Mouse (Mus musculus): Measurements from ENCODE around the gene Mdh1.

Mdh1 gene

DNA sequence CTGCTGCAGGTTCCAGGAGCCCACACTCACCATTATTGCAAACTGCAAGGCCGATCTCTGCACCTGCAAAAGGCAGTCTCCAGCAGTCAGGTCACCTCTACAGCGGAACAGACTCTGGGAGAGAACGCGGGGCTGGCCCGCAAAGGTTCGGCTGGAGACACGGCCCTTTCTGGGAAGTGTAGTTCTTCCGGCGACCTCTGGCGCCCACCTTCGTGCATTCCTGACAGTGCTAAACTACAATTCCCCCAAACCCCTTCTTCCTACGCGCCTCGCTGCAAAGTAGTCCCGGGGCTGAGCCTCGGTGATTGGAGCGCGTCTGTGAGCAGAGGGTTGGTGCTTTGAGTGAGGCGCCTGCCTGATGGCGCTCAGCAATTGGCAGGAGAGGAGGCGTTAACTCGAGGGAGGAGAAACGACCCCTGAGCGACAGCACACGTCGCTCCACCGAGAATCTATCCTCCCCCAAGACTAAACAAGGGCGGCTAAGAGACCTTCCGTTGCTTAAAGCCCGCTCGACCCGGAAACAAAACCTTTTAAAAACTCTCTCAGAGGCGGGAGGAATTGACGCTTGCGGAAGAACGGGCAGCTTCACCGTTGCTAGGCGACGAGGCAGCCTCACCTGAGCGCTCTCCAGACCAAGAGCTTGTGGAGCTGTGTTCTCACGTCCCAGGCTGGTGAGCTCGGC lies at the start of gene Mdh1, which contains the start of gene Wdpcp:
Gene Mdh1, minus strand, starts transcription at position 668 of the 682 bp plus-strand sequence.
Gene Wdpcp, plus strand, starts transcription at position 536 of the 682 bp plus-strand sequence.
- DNase-seq (ENCODE audit: low read depth, low spot score) = peak; percentile 94

DNA sequence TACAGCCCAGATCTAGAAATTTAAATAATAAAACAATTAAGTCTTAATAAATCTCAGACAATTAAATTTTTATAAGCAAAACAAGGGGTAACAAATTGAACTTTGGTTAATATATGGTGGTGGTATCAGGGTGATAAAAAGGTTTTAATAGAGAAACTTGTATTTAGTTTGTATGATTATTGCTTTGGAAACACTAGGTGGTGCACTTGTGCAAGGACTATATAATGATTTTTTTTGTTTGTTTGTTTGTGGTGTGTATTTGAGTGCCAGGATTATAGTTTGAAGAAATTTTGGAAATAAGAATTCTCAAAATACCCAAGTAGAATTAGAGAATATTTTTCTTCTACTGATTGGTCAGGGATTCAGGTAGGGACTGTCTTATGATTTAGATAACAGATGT lies 43.7 kb upstream of the Mdh1 start:
- no peak for DNase-seq (ENCODE audit: low read depth, low spot score)

DNA sequence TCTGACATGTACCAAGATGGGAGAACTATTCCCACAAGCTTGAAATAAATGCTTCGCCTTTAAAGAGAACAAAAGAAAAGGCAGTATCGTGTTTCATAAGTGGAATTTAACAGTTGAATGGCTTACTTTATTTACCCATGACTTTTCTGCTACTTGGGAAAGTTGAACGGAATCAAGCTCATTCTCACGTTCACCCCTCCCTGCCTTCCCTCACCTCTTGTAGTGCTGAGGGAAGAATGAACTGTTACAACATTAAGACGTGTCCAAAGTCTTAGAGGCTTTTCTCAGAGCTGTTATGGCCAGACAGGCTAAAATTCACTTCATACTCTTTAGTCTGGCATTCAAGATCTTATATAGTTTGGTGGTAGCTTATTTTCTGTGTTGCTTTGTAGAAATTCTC lies 30.3 kb upstream of the Mdh1 start:
- no peak for DNase-seq (ENCODE audit: low read depth, low spot score)

DNA sequence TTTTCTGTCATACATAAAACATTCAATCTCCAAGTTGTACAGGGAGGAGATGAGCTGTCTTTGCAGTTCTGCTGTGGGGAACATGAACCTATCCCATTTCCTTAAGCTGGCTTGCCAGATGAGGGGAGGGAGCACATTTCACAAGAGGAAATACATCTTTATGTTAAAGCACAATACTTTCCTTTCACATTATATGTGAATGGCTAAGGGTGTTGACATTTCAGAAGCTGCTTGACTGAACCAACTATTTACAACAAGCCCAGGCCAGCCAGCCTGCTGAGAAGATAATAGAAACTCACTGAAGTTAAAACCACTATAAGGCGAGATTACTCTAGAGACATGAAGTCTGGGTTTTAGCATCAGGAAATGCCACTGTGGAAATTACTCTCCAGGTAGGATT lies 11.1 kb upstream of the Mdh1 start:
- DNase-seq (ENCODE audit: low read depth, low spot score) = no peak

DNA sequence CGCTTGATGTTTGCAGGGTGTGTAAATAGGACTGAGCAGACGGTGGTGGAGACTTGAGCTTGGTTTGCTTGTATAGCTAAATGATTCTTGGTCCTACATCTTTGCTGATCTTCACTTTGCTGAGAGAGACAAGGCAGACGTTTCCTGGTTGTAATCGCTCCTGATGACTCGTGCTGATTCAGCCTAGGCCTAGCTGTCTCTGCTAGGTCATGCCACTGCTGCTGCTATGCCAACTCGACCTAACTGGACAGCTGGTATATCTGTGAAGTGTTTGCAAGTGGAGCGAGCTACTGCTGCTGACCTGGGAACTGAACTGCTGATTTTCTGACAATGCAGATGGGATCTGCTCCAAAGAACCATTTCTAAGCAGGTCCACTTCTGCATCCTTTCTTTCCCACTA lies 9.3 kb upstream of the Mdh1 start:
- no peak for DNase-seq (ENCODE audit: low read depth, low spot score)

DNA sequence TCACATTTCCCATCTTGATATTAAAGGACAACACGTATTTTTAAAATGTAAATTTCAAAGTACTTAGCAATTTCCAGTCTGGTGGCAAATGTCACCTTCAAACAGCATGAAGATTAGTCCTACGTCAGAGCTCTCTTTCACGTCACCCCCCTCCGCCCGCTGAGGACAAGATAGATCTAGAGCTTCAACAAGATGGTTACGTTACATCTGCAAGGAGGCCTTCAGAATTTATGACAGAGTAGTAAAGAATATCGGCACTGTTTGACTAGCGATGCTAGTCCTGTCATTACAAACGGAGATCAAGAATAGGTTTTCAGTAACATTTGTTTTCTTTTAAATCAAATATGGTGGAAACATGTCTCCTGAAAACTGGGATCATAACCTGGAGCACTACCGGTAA lies 1.2 kb downstream of the Mdh1 start:
- DNase-seq (ENCODE audit: low read depth, low spot score) = no peak

DNA sequence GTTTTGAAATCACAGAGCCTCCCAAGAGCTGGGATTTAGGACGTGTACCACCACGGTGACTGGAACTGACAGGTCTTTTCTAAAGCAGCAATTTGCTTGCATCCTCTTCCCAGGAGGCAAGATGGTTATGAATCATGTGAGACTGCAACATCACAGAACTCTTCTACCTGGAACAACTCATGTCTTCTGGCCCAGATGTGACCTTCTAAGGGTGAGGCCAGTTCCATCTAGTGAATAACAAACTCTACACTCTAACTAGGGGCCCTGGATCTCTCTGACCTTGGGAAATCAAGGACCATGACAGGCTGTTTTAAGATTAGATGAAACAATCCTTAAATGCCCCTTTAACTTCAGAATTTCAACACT lies 2.1 kb downstream of the Mdh1 start:
- no peak for DNase-seq (ENCODE audit: low read depth, low spot score)

DNA sequence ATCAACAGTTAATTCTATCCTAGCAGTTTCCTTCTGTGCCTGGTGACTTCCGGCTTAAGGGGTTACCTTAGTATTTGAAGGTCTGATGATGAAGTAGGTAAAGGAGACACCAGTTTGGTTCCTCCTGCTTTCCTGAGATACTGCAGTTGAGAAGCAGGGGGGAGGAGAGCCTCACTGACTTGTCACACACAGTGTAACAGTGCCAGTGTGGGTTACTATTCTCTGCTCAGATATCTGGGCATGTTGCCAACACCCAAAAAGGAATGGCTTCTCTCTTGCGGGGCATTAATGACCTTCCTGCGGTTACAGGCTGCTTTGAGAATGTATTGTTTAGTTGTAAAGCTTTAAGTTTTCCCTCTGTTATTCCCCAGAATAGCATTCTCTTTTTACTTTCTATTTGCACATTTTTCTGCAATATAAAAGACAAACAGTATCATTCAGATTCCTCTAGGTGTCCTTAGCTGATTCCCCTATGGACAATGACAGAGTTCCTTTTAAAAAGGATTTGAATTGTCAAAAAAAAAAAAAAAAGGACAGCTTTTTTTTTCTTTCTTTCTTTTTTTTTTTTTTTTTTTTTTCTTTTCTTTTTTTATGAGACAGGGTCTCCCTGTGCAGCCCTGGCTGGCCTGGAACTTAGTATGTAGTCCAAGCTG lies 2.6 kb downstream of the Mdh1 start:
- DNase-seq (ENCODE audit: low read depth, low spot score) = no peak

DNA sequence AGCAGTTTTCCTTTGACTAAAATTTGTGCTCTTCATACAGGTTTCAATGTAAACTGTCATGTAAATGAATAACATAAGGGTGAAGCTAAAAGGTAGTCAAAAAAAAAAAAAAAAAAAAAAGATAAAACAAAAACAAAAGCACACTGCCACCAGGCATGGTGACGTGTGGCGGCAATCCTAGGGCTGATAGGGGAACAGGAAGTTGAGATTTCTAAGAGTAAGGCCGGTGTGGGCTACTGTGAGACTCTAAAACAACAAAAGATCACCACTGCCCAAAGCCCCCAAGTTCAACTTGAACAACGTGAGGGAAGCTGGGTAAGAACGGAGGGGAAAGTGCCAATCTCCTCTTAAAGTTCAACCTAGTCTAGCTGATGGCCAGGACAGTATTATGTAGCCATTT lies 3.2 kb downstream of the Mdh1 start:
- no peak for DNase-seq (ENCODE audit: low read depth, low spot score)

DNA sequence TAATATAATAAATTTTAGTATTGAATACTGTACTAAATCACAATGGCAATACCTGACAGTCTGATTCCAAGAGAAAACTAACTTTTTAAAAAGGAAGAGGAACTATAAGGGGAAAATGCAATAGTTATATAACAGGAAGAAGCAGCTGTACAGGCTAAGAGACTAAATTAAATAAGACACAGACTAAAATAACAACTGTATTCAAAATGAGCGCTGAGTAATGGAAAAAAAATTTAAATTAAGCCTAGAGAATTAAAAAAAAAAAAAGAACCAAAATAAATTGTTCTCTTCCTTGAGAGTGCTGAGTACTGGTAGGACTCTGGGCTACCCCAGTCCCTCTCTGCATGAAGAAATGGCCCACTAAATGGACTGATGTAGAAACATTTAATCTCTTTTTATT lies 4.4 kb downstream of the Mdh1 start:
- no peak for DNase-seq (ENCODE audit: low read depth, low spot score)

DNA sequence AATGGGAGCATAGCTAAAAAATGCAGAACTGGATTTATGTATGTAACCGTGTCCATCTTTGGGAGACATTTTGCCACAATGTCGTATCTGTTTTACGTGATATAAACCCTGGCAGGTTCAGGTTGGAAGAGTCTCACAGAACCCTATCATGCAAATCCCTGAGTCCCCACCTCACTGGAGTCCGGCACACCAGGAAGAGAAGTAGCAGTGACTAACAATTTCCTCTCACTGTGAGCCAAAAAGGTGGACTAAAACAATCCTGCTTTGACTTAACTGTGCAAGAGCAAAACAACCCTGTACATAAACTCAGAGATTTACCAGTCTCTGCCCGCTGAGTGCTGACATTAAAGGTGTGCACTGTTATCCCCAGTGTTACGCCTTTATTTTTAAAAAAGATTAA lies 5.2 kb downstream of the Mdh1 start:
- no peak for DNase-seq (ENCODE audit: low read depth, low spot score)

DNA sequence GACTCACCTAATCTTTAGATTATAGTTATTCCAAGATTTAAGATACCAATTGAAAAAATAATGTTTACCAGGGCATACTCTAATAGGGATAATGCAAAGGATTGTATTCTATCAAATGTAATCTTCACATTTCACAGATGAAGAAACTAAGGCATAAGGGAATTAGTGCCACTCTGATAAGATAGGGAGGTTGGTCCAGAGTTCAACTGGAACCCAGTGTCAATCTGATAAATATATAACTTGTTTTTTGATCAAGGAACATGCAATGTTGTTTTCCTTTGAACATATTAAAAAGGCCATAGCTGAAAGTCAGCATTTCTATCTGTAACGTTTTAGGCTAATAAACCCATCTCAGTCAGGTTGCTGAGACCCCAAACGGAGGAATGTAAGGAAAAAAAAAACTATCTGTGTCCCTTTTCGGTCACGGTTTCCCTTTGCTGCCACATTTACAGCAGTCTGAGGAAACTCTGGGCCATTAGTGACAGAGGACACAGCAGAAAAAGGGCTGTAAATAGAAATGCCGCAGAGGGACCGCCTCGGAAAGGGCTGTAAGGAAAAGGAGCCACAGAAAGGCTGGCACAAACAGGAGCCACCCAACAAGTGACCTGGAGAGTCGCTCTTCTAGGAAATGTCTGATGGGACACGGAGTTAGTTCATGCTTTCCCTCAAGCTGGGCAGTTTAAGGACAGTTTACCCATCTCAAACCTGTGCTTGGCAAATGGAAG lies 7.3 kb downstream of the Mdh1 start:
- no peak for DNase-seq (ENCODE audit: low read depth, low spot score)

DNA sequence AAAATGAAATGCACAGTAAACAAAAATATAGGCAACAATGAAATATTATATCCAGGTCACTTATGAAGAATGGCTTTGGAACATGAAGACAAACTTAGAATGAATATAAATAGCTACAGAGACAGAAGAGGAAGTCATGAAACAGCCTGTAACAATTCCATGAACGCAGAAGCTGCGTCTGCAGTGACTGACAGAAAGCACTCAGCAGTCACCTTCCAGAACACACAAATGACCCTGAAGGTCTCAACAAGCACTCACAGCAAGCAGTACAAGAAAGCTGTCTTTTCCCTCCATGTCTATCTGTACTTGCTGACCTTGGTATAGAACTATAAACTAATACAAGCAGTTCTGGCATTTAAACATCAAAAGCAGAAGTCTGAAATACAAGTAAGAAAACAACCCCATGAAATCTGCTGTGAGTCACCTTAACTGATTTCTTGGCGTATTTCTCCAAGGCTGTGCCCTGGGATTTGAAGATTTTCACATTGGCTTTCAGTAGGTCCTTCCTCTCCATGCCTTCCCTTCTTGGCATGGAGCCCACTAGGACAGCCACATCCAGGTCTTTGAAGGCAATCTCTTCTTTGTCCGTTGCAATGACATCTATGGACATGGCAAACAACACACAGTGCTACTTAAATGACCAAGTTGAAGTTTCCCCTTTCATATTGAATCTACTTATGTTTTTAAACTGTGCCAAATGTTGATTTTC lies 8.4 kb downstream of the Mdh1 start:
- DNase-seq (ENCODE audit: low read depth, low spot score) = no peak

DNA sequence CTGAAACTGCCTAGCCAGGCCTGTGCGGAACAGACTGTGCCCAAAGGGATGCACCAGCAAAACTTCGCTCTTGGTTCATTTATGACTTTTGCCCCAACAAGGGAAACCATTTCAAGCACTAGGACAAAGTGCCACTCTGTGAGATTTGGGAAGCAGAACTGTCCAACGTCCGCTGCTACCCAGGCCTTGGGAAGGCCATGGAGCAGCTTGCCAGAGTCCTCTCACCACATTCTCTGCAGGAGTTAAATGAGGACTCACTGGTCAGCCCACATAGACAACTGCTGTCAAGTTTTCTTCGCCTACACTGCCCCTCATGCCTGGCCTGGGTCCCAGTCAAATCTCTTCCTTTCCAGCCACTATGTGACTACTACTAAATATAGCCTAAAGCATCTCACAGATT lies 10.8 kb downstream of the Mdh1 start:
- no peak for DNase-seq (ENCODE audit: low read depth, low spot score)

DNA sequence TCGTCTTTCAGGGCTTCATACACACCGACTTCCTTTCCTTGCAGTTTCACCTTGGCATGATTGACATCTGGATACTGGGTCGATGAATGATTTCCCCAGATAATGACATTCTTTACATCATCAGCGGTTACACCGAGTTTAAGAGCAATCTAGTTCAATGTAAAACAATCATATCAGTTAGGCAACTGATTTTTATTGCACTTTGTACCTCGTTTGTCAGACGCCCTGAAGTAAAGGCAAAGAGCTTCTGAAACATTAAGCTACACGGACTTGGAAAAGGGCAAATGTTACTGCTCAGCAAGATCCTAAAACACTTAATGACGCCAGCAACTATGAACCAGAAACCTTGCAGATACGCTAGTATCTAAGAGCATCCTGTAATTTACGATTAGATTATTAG lies 12.4 kb downstream of the Mdh1 start:
- no peak for DNase-seq (ENCODE audit: low read depth, low spot score)

DNA sequence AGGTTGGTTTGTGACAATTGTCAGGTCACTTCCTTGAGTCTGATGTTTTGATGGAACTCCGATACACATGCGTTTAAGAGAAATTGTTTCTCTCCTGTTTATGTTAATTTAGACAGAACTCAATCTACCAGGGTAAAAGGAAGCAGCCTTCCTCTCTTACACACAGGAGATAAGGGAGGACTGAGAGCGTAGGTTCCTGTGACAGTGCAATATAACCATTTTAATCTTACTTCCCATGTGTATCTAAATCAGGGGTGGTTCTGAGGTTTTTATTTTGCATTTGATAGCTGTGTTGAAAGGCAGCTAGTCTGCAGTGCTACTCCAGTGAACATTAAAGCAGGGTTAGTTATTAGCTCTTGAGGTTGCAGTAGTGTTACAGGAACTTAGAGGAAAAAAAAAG lies 20.1 kb downstream of the Mdh1 start:
- no peak for DNase-seq (ENCODE audit: low read depth, low spot score)

DNA sequence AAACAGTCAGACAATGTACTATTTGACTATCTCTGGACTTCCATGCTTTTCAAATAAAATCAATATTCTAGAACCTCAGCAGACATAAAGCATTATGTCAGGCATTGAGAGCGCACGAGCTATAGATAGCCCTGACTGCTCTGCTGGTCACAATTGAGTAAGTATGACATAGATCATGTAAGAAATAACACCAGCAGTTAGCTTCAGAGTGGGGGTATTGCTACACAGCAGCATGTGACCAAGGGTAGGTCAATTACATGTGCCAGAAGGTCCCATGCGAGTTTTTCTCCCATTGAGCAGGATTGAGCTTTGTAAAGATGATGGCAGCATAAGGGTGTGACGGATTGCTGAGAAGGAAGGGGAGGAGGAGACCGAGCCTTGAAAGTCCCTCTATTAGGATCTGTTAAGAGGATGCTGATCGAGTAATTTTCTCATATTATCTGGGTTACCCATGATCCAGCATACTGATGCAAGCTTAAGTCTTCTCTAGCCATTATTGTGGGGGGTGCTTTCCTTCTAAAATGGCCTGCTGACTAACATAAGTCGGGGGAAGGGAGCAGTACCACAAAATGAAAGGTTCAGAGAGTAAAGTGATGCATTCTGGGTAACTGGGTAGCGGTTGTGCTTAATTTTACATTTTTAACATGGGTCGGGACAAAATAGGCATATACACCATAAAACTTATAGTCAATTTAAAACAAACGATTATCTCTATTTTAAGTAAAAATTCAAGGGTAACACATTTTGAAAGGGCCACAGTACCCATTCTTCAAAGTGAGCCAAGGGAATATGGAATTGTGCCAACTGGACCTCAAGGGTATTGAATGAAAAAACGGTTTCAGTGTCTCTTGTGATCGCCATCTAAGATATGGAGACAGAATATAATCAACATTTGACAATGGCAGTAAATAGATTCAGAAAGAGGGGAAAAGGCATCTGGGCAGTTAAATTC lies 21.7 kb downstream of the Mdh1 start:
- DNase-seq (ENCODE audit: low read depth, low spot score) = no peak

DNA sequence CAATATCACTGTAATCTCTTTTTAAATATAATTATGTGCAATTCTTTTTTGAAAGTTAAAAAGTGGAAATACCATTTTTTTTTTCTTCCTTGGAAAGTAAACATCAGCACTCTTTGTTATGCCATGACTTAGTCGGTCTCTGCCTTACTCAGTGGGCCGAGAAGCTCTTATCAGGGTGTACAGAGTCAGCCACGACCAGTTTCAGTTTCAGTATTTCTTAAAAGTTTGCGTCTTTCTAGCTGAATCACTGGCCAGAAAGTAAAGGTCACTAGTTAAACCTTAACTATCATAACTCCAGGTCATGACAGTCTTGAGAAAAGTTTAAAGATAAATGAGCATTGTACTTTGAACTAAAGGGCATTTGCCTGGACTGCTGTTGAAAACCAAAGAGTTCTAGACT lies 22.4 kb downstream of the Mdh1 start:
- no peak for DNase-seq (ENCODE audit: low read depth, low spot score)

DNA sequence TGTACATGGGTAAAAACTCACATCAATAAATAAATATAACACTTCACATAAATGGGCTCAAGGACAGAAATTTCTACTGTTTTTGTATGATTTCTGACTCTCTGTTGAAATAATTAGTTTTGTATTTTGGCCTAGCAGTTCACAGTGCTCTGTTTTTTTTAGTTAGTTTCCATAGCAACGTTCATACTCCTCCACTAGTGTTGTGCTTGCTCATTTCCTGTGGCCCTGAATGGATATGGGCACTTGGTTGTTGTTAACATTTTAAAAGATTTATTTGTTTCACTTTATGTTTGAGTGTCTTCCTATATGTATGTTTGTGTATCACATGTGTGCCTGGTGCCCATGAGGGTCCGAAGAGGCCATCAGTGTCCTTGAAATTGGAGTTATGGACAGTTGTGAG lies 23.1 kb downstream of the Mdh1 start:
- DNase-seq (ENCODE audit: low read depth, low spot score) = no peak

DNA sequence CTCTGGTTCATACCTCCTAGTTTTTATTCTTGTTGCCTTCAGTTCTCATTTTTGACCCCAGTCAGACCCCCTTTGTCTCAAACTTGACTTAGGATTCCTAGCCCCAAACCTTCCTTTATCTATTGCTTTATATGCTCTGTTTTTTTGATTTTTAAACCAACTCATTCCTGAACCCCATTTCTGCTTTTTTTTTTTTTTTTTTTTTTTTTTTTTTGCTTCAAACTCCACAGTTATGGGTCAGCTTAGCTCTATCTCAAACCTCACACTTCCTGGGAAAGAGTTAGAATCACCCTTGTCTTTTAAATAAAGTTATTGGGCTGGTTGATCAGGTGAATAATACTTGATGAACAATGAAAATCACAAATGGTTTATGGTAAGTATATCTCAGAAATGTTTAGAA lies 24.6 kb downstream of the Mdh1 start:
- DNase-seq (ENCODE audit: low read depth, low spot score) = no peak

DNA sequence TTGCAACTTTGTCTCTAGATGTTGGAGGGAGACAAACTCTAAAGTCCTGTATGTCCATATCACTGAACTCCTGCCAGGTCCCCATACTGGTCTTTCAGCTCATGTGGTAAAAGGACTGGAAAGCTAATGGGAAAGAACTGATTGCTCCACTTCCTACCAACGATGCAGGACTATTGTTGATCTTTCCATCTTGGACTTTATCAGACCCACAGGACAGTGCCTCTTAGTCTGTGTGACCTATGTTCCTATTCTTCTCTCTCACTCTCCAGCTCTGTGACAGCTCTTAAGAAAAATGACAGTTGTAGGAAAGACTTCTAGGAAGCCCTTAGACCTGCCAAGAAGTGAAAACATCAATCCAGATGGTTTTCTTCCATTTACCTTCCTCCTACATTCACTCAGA lies 25.5 kb downstream of the Mdh1 start:
- DNase-seq (ENCODE audit: low read depth, low spot score) = no peak

Data from retina, postnatal 7 days (tissue).